Mouse (Mus musculus) gastrocnemius, postnatal 4 days (tissue): Measurements from ENCODE around the gene Sirpa. TPM values are rescaled to one million over a fixed set of nuclear protein-coding genes. Genes with fewer than 3 reads are reported as not detected.
A peak's percentile ranks its signal among the peaks of the same experiment; 100 is the strongest.

ENCODE experiments used
- DNase-seq, 2 experiments: peaks; one replicate each; pipeline ENCODE4 v3.0.0; 2021 to 2022; ENCODE audit warnings: low spot score in 2 of 2, mixed read lengths in 2 of 2
- long read RNA-seq, 2 experiments: library from polyadenylated mRNA; stranded (forward); transcript quantifications; one replicate each; pipeline ENCODE4 v2.0.0; 2021
- total RNA-seq, 2 experiments: library from RNA; stranded (reverse); gene quantifications; 2 replicates each; pipeline ENCODE4 v1.2.3; 2021

Gene Sirpa
- total RNA-seq = 10 to 100 TPM; 43.1 to 46.2 TPM
- long read RNA-seq, experiment 1, transcript Sirpa-214 (9 exons, 3,812 nt) = minor isoform, 14 of 71 reads
- long read RNA-seq, experiment 1, transcript Sirpa-201 (8 exons, 3,644 nt) = minor isoform, 5 of 71 reads
- long read RNA-seq, experiment 1, transcript Sirpa-203 (8 exons, 3,982 nt) = major isoform, 15 of 71 reads
- long read RNA-seq, experiment 1, partial matches to known transcripts = 6 of 71 reads
- long read RNA-seq, experiment 1, other reads (novel, unspliced or antisense) = 27 of 71 reads
- long read RNA-seq, experiment 2, transcript Sirpa-203 (8 exons, 3,982 nt) = major isoform, 20 of 86 reads
- long read RNA-seq, experiment 2, transcript Sirpa-214 (9 exons, 3,812 nt) = major isoform, 20 of 86 reads
- long read RNA-seq, experiment 2, transcript Sirpa-209 (6 exons, 876 nt) = minor isoform, 5 of 86 reads
- long read RNA-seq, experiment 2, partial matches to known transcripts = 14 of 86 reads
- long read RNA-seq, experiment 2, other reads (novel, unspliced or antisense) = 20 of 86 reads

- peak; percentile 68 to 79 for DNase-seq
Observed at GRCm38 (mm10) chr2:129592459-129593140, at the start of gene Sirpa. Gene Sirpa, plus strand, starts transcription at chr2:129592835.

- DNase-seq = peak in 1 of 2 experiments; percentile 33
Observed at GRCm38 (mm10) chr2:129544448-129544847, 48.2 kb upstream of the Sirpa start.

- no peak for DNase-seq
Observed at GRCm38 (mm10) chr2:129544919-129545318, 47.7 kb upstream of the Sirpa start.

- DNase-seq = no peak
Observed at GRCm38 (mm10) chr2:129545596-129545995, 47.0 kb upstream of the Sirpa start.

GRCm38 (mm10) chr2:129546772-129547171 is 45.9 kb upstream of the Sirpa start:
- DNase-seq = no peak

DNA sequence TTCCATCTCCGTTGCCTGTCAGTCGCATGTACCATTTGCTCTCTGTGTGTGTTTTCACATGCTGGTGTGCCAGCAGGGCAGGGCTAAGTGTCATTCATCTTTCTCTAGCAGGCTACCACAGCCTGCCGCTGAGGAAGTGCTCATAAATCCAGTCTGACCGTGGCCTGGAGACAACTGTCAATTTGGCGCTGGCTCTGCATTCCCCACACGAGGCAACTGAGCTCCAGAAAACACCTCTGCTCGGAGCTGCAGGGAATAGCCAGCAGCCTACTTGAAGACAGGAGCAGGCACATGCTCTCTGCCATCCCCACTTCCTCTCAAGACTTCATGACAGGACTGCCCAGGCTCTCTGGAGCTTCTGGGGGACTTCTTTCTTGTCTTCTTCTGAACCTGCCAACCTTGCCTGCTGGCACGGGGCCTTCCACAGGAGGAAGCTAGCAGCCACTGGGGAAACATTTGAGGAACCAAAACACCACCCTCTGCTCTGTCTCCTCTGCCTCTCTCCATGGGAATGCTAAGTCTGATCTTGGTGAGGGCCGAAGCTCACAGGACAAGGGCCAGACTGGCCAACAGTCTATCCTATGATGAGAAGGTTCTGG is 43.0 kb upstream of the Sirpa start:
- DNase-seq = no peak

DNA sequence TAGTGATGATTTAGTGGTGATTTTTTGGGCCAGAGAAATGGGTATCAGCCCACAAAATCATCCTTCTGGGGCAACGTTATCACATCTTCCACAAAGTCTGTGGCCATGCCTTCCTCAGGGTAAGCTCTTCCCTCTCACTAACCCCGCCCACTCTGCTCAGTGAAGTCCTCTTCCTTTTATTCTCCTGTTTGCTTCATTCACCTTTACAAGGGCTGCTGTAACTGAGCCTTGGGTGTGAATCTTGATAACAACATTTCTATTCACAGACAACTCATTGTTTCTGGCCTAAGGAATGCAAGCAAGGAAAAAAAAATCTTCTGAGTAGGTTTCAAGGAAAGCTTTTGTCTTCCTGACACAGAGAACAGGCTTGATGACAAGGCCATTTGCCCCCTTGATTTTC is 41.9 kb upstream of the Sirpa start:
- DNase-seq = no peak

DNA sequence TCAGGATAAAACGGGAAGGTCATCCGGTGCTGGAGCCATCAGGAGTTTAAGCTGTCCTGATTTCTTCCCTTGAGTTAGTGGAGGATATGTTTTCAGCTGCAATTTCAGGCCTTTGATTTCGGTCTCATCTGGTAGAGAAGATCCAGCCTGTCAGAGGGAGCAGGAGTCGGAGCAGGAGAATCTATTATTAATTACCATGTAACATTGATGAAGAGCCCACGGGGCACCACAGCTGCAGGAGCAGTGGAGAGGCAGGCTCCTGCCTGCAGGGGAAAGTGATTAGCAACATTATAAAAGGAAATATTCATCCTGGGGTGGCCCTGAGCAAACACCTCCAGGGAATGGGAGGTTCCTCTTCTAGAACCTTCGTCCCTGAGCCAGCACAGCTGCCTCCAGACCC is 36.6 kb upstream of the Sirpa start:
- DNase-seq = no peak

DNA sequence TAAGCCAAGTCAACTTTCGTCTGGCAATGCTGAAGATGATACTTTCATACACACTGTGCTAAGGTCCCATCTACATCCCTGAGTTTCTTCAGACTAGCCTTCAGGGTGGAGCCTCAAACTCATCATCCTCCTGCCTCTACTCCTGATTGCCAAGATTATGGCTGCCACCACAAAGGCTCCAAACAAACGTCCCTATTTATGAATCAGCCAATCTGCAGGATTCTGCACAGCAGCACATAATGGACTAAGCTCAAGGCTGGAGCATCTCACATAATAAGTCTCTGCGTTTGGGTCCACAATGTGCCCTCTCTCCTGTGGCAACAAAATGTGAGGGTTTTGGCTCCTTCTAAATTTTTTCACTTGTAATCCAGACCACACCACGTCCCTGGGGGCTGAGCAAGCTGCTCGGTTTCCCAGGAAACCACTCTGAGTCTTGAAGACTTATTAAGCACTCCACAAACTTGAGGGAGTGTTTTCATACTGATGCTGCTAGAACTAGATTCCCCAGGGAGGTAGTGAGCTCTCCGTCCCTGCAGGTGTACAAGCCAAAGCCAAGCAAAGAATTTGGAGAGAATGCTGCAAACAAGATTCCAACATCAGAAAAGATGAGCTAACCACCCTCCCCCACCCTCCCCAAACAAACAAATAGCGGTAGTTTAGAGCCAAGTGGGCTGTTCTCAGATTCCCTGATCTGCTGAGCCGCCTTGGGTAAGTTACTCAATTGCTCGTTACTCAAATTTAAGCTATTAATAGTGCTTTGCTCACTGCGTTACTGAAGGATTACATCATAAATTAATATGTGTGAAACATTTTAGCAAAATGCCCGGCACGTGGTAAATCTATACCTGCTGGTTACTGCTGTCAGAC is 34.4 kb upstream of the Sirpa start:
- peak in 1 of 2 experiments; percentile 57 for DNase-seq

- DNase-seq = no peak
Observed at GRCm38 (mm10) chr2:129558875-129559219, 33.8 kb upstream of the Sirpa start.

- no peak for DNase-seq
Observed at GRCm38 (mm10) chr2:129561796-129562195, 30.8 kb upstream of the Sirpa start.

DNA sequence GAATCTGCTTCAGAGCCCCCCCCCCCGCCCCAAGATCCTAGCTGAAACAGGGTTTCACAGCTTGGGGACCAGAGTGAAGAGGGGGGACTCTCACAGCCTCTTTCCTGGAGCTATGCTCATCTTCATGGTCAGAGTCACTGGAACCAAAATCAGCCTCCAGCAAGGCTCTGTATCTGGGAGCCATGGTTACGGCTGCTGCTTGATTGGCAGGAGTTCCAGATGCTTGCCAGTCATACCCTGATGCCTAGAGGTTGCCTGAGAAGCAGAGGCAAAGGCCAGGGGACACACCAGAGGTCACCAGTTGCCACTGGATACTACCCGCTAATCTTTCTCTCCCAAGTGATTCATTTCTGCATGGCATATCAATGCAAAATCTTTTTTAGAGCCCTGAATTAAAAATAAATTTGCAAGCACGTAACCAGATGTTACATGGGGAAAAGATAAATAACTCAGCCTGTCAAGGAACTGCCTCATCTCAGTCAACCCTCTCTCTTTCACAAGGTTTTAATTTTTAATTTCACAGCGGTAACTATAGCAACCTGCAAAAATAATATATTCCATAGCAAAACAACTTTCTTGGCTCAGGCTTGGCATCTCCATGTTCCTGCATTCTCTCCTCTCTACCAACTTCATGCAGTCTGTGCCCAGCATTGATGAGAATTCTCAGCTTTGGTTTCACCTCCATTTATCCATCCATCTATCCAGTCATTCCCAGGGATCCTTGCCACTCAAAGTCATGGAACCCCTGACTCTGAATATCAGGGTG is 28.5 kb upstream of the Sirpa start:
- no peak for DNase-seq

- no peak for DNase-seq
Observed at GRCm38 (mm10) chr2:129569120-129569519, 23.5 kb upstream of the Sirpa start.

DNA sequence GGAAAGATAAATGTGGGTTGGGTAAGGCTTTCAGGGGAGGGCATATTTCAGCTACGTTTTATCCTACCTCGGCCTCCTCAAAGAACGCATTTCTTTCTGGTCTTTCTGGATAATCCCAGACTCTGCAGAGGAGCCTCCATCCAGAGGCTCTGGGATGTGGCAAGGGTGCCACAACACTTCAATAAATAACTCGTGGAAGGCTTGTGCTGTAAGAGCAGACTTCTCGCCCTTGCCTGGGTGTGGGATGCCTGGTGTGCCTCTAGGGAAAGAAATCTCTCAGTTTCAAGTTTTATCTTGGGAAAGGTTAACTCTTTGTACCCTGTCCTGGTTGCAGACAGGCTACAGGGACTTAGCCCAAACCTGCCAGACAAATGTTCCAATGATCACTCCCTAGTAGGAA is 23.1 kb upstream of the Sirpa start:
- DNase-seq = no peak

- DNase-seq = no peak
Observed at GRCm38 (mm10) chr2:129573701-129574273, 18.8 kb upstream of the Sirpa start.

- DNase-seq = no peak
Observed at GRCm38 (mm10) chr2:129574395-129575046, 18.1 kb upstream of the Sirpa start.

DNA sequence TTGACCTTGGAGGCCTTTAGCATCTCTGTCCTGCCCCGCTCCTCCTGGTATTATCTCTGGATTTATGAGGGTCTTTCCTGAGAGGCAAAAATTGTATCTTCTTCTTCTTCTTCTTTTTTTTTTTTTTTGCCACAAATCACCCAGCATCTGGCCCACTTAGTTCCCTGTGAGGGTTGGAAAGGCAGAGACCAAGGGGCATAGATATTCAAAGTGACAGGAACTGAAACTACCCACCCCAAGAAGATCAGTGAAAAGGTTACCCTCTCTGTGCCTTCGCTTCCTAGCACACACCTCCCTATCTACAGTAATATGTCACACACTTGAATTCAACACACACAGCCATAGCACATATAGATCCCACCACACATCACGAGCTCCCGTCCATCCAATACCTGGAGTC is 17.5 kb upstream of the Sirpa start:
- no peak for DNase-seq

DNA sequence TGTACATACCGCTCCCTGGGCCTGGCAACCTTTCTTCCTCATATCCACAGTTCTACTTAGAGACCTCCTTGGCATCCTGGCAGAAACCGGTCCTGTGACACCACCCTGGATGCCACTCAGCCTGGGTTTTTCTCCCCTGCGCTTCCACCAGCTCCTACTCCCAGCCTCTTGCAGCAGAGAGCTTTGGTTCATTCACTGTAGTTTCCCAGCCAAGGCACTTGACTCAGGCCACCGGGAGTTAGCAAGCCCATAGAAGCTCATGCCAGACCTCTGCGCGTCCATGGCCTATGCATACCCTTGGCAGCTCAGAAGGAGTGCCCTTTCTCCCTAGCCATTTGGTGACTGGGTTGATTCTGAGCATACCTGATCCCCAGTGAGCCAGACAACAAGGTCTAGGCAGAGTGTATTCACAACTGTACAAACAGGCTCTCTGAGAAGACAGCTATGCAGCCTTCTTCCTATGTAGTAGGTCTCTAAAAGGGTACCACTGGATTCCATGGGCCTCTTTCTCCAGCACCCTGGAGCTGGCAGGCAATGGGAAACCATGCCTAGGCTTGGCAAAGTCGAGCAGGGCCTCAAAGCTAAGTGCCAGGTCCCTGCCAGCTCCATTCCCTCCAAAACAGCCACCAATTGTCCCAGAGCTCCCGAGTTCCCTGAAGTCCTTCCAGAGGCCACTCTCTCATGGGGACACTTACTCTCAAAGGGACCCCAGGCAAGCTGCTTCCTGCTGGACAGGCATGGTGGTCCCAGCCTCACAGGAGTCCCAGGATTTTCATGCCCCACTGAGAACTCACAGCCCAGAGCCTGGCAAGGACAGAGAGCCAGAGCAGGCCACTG is 15.8 kb upstream of the Sirpa start:
- no peak for DNase-seq

- DNase-seq = no peak
Observed at GRCm38 (mm10) chr2:129580656-129581055, 12.0 kb upstream of the Sirpa start.
